Mouse (Mus musculus) MEL (cell line): ENCODE results near the gene 1700092M07Rik. TPM values are rescaled to one million over a fixed set of nuclear protein-coding genes. Genes with fewer than 3 reads are reported as not detected.

Experiments
- DNase-seq: peaks from one replicate; pipeline ENCODE4 v3.0.0; 2011; ENCODE audit warnings: low read depth, low spot score
- H3K27ac ChIP-seq: 2 replicates; pipeline ENCODE4 v1.5.1; 2012; ENCODE audit warnings: low read depth, mild to moderate bottlenecking, control low read depth, low read length, moderate library complexity; ENCODE audit not compliant: control insufficient read depth
- H3K27me3 ChIP-seq, 2 experiments: fragments of 150-350 bp in 1 of 2; sonication (generic) in 1 of 2; 2 replicates each; pipeline ENCODE4 v1.6.1; 2012; ENCODE audit warnings: low read length in 2 of 2, mild to moderate bottlenecking in 2 of 2, improper control_type of control experiment in 1 of 2, moderate library complexity in 1 of 2; ENCODE audit not compliant: insufficient read depth in 2 of 2, control insufficient read depth in 1 of 2
- H3K36me3 ChIP-seq, 2 experiments: 2 replicates each; pipeline ENCODE4 v1.6.1; 2012 to 2014; ENCODE audit warnings: low read length in 2 of 2, improper control_type of control experiment in 1 of 2, inconsistent platforms in 1 of 2, mild to moderate bottlenecking in 1 of 2; ENCODE audit not compliant: insufficient read depth in 2 of 2, control insufficient read depth in 1 of 2
- H3K4me1 ChIP-seq, 2 experiments: fragments of 150-350 bp in 1 of 2; sonication (generic) in 1 of 2; 2 replicates each; pipeline ENCODE4 v1.6.1; 2012; ENCODE audit warnings: low read length in 2 of 2, improper control_type of control experiment in 1 of 2, mild to moderate bottlenecking in 1 of 2; ENCODE audit not compliant: insufficient read depth in 2 of 2, control insufficient read depth in 1 of 2
- H3K4me3 ChIP-seq, 2 experiments: fragments of 150-350 bp in 1 of 2; sonication (generic) in 1 of 2; 2 replicates each; pipeline ENCODE4 v1.5.1; 2012; ENCODE audit warnings: low read depth in 2 of 2, low read length in 2 of 2, mild to moderate bottlenecking in 2 of 2, moderate library complexity in 2 of 2, control low read depth in 1 of 2, improper control_type of control experiment in 1 of 2; ENCODE audit not compliant: control insufficient read depth in 1 of 2, insufficient read depth in 1 of 2
- H3K79me2 ChIP-seq: 2 replicates; pipeline ENCODE4 v1.6.1; 2012; ENCODE audit warnings: mild to moderate bottlenecking, low read length, moderate library complexity; ENCODE audit not compliant: control insufficient read depth, poor library complexity, insufficient read depth
- H3K9ac ChIP-seq: 2 replicates; pipeline ENCODE4 v1.6.1; 2012; ENCODE audit warnings: low read depth, mild to moderate bottlenecking, control low read depth, low read length, moderate library complexity; ENCODE audit not compliant: control insufficient read depth, poor library complexity, severe bottlenecking
- H3K9me3 ChIP-seq: fragments of 150-350 bp; sonication (generic); replicated peaks from 2 replicates; pipeline ENCODE4 v1.6.1; 2012; ENCODE audit warnings: mild to moderate bottlenecking, low read length, improper control_type of control experiment, moderate library complexity; ENCODE audit not compliant: insufficient read depth
- BHLHE40 ChIP-seq: IDR thresholded peaks from 2 replicates; pipeline ENCODE4 v1.6.1; 2012; ENCODE audit warnings: low read depth, mild to moderate bottlenecking, inconsistent platforms, low read length, improper control_type of control experiment, borderline replicate concordance
- CHD2 ChIP-seq: IDR thresholded peaks from 2 replicates; pipeline ENCODE4 v1.6.1; 2011; ENCODE audit warnings: low read length, improper control_type of control experiment
- CTCF ChIP-seq, 3 experiments: IDR thresholded peaks in 2 of 3; conservative IDR thresholded peaks in 1 of 3; 2 replicates each; pipeline ENCODE4 v1.5.1; 2011 to 2012; ENCODE audit warnings: low read length in 3 of 3, low read depth in 2 of 3, mild to moderate bottlenecking in 2 of 3, improper control_type of control experiment in 1 of 3, inconsistent platforms in 1 of 3, mixed read lengths in 1 of 3, moderate library complexity in 1 of 3; ENCODE audit not compliant: control insufficient read depth in 1 of 3, insufficient read depth in 1 of 3, poor library complexity in 1 of 3, severe bottlenecking in 1 of 3
- E2F4 ChIP-seq: IDR thresholded peaks from 2 replicates; pipeline ENCODE4 v1.6.1; 2011; ENCODE audit warnings: low read depth, low read length, improper control_type of control experiment, borderline replicate concordance
- EP300 ChIP-seq, 2 experiments: IDR thresholded peaks; 2 replicates each; pipeline ENCODE4 v1.6.1; 2011; ENCODE audit warnings: improper control_type of control experiment in 2 of 2, low read length in 2 of 2, low read depth in 1 of 2, mild to moderate bottlenecking in 1 of 2
- ETS1 ChIP-seq: IDR thresholded peaks from 2 replicates; pipeline ENCODE4 v1.6.1; 2012; ENCODE audit warnings: low read depth, mild to moderate bottlenecking, inconsistent platforms, low read length, improper control_type of control experiment, moderate library complexity
- GABPA ChIP-seq: IDR thresholded peaks from 2 replicates; pipeline ENCODE4 v1.6.1; 2012; ENCODE audit warnings: low read depth, mild to moderate bottlenecking, inconsistent platforms, low read length, improper control_type of control experiment, moderate library complexity
- GATA1 ChIP-seq: IDR thresholded peaks from 2 replicates; pipeline ENCODE4 v1.6.1; 2011; ENCODE audit warnings: low read depth, low read length, improper control_type of control experiment
- HCFC1 ChIP-seq: IDR thresholded peaks from 2 replicates; pipeline ENCODE4 v1.6.1; 2012; ENCODE audit warnings: low read depth, mild to moderate bottlenecking, inconsistent platforms, low read length, improper control_type of control experiment, moderate library complexity
- JUND ChIP-seq: IDR thresholded peaks from 2 replicates; pipeline ENCODE4 v1.6.1; 2011; ENCODE audit warnings: low read depth, mild to moderate bottlenecking, improper control_type of control experiment, low read length
- KAT2A ChIP-seq: conservative IDR thresholded peaks from 2 replicates; pipeline ENCODE4 v1.6.1; 2012; ENCODE audit warnings: low read depth, low read length, improper control_type of control experiment, inconsistent platforms
- MAFK ChIP-seq: IDR thresholded peaks from 2 replicates; pipeline ENCODE4 v1.6.1; 2011; ENCODE audit warnings: low read depth, mild to moderate bottlenecking, low read length, improper control_type of control experiment, borderline replicate concordance
- MAZ ChIP-seq: IDR thresholded peaks from 2 replicates; pipeline ENCODE4 v1.6.1; 2012; ENCODE audit warnings: low read depth, mild to moderate bottlenecking, inconsistent platforms, low read length, improper control_type of control experiment
- MEF2A ChIP-seq: IDR thresholded peaks from 2 replicates; pipeline ENCODE4 v1.6.1; 2014; ENCODE audit warnings: low read depth, mild to moderate bottlenecking, inconsistent platforms, low read length, improper control_type of control experiment; ENCODE audit not compliant: poor library complexity, insufficient replicate concordance, severe bottlenecking; ENCODE audit errors: extremely low read depth
- NELFE ChIP-seq: IDR thresholded peaks from 2 replicates; pipeline ENCODE4 v1.6.1; 2011; ENCODE audit warnings: low read depth, low read length, improper control_type of control experiment
- NRF1 ChIP-seq: IDR thresholded peaks from 2 replicates; pipeline ENCODE4 v1.6.1; 2014; ENCODE audit warnings: low read depth, mild to moderate bottlenecking, inconsistent platforms, low read length, improper control_type of control experiment, moderate library complexity; ENCODE audit not compliant: poor library complexity, insufficient read depth, severe bottlenecking
- POLR2A ChIP-seq, 2 experiments: IDR thresholded peaks; 2 replicates each; pipeline ENCODE4 v1.6.1; 2011 to 2012; ENCODE audit warnings: low read length in 2 of 2, mild to moderate bottlenecking in 2 of 2, control low read depth in 1 of 2, improper control_type of control experiment in 1 of 2, low read depth in 1 of 2, moderate library complexity in 1 of 2; ENCODE audit not compliant: control insufficient read depth in 1 of 2, insufficient read depth in 1 of 2, poor library complexity in 1 of 2
- SIN3A ChIP-seq: IDR thresholded peaks from 2 replicates; pipeline ENCODE4 v1.6.1; 2012; ENCODE audit warnings: low read length, improper control_type of control experiment, inconsistent platforms
- SMC3 ChIP-seq: IDR thresholded peaks from 2 replicates; pipeline ENCODE4 v1.6.1; 2011; ENCODE audit warnings: low read depth, low read length, improper control_type of control experiment
- TBP ChIP-seq: IDR thresholded peaks from 2 replicates; pipeline ENCODE4 v1.8.0; 2011; ENCODE audit warnings: low read depth, low read length, improper control_type of control experiment
- USF2 ChIP-seq, 2 experiments: IDR thresholded peaks; 2 replicates each; pipeline ENCODE4 v1.6.1; 2011 to 2012; ENCODE audit warnings: improper control_type of control experiment in 2 of 2, low read length in 2 of 2, borderline replicate concordance in 1 of 2, inconsistent platforms in 1 of 2, low read depth in 1 of 2, mild to moderate bottlenecking in 1 of 2; ENCODE audit not compliant: insufficient read depth in 1 of 2
- ZC3H11A ChIP-seq: IDR thresholded peaks from 2 replicates; pipeline ENCODE4 v1.6.1; 2012; ENCODE audit warnings: low read depth, mild to moderate bottlenecking, inconsistent platforms, low read length, improper control_type of control experiment
- ZKSCAN1 ChIP-seq: IDR thresholded peaks from 2 replicates; pipeline ENCODE4 v1.6.1; 2012; ENCODE audit warnings: low read depth, mild to moderate bottlenecking, inconsistent platforms, low read length, improper control_type of control experiment, moderate library complexity
- ZMIZ1 ChIP-seq: IDR thresholded peaks from 2 replicates; pipeline ENCODE4 v1.6.1; 2012; ENCODE audit warnings: low read depth, mild to moderate bottlenecking, inconsistent platforms, low read length, improper control_type of control experiment, moderate library complexity
- polyA plus RNA-seq, 2 experiments: library from polyadenylated mRNA; stranded (reverse) in 1 of 2; unstranded in 1 of 2; fragments of >175 nt in 1 of 2; fragments of >200 nt in 1 of 2; gene quantifications; 2 replicates each; pipeline versions ENCODE4 v1.2.1 to v1.2.4; 2012; ENCODE audit warnings: low replicate concordance in 2 of 2, low read depth in 1 of 2; ENCODE audit not compliant: insufficient read length in 2 of 2, insufficient read depth in 1 of 2, missing spikeins in 1 of 2
- total RNA-seq: library from RNA; depleted of rRNA; stranded (reverse); fragments of 300-350 nt; gene quantifications from 2 replicates; pipeline ENCODE4 v1.2.3, GENCODE M21; 2012

Gene 1700092M07Rik
- total and polyA plus RNA-seq, 3 experiments = 3.3 to 4.3 TPM; not detected in 1

- DNase-seq = no peak
- Histone ChIP-seq H3K4me1 (peaks cover 5 to 14% of the 10 kb centered on the region in 2 experiments; a peak in 3 of 4 replicates), H3K36me3 (peaks cover 19 to 26% of the 10 kb centered on the region in 2 experiments), H3K27me3 (no peaks in the 10 kb centered on the region), H3K9me3 (no peaks in the 10 kb centered on the region), H3K4me3 (no peak overlapping the region), H3K79me2 (peaks cover 34% of the 10 kb centered on the region), H3K27ac (no peak overlapping the region), H3K9ac (no peak overlapping the region)
- TF ChIP-seq ZKSCAN1 (no peak), USF2 (IDR thresholded peaks at IDR 0.05; ENCODE audit: borderline replicate concordance in 1 of 2, insufficient read depth in 1 of 2, low read depth in 1 of 2, low read length in 2 of 2) (no peak), SMC3 (no peak), SIN3A (no peak), BHLHE40 (no peak), GABPA (no peak), E2F4 (no peak), MAZ (no peak), KAT2A (no peak), GATA1 (no peak), TBP (no peak), ETS1 (no peak), CTCF (IDR thresholded peaks at IDR 0.05 in 2 of 3, conservative IDR thresholded peaks at IDR 0.05 in 1 of 3; ENCODE audit: control insufficient read depth in 1 of 3, insufficient read depth in 1 of 3, low read depth in 2 of 3, low read length in 3 of 3, poor library complexity in 1 of 3, severe bottlenecking in 1 of 3) (no peak), NELFE (no peak), ZMIZ1 (no peak), NRF1 (no peak), CHD2 (no peak), ZC3H11A (no peak), POLR2A (IDR thresholded peaks at IDR 0.05; ENCODE audit: control insufficient read depth in 1 of 2, insufficient read depth in 1 of 2, low read depth in 1 of 2, low read length in 2 of 2, poor library complexity in 1 of 2) (no peak), MAFK (no peak)
Measured at GRCm38 (mm10) chr19:8710057-8710456, 30.5 kb upstream of the 1700092M07Rik start.

DNA sequence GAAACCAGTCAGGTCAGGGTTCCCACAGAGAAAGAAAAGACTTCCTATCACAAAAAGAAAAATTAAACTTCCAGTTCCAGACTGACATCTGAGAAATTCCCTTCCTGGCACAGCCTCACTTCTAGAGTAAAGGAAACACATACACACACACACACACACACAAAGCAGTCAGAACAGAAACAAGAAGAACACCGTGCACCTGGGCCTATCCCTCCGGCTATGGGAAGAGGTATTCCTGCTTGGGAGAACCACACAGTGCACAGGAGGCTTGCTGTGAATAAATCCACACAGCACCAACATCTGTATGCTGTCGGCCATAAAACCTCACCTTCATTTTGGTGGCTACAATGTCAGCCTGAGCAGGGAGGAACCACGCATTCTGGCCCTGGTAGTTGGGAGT, 29.0 kb upstream of the 1700092M07Rik start:
- H3K4me1 ChIP-seq = peaks cover 5 to 27% of the 10 kb centered on the region in 2 experiments; a peak in 3 of 4 replicates
- H3K36me3 ChIP-seq = peaks cover 19 to 28% of the 10 kb centered on the region in 2 experiments
- TF ChIP-seq MEF2A (no peak), HCFC1 (no peak), CHD2 (no peak), ZKSCAN1 (no peak), JUND (no peak), EP300 (IDR thresholded peaks at IDR 0.05; ENCODE audit: low read depth in 1 of 2, low read length in 2 of 2) (no peak)
- TF ChIP-seq, all 39 proteins: peak for 0
- peak overlapping the region; percentile 82 to 88 for H3K4me3 ChIP-seq
- no peaks in the 10 kb centered on the region for H3K9me3 ChIP-seq
- no peak for DNase-seq
- peak overlapping the region; percentile 91 for H3K27ac ChIP-seq
- peak overlapping the region; percentile 90 for H3K9ac ChIP-seq
- H3K79me2 ChIP-seq = peaks cover 34% of the 10 kb centered on the region
- H3K27me3 ChIP-seq = no peaks in the 10 kb centered on the region
